Mouse (Mus musculus): ENCODE measurements around the gene Fbxo41.

- TF ChIP-seq CTCF (IDR thresholded peaks at IDR 0.05) (no peak), EP300 (IDR thresholded peaks at IDR 0.05; ENCODE audit: insufficient read depth, low read depth, low read length) (no peak), POLR2A (IDR thresholded peaks at IDR 0.05; ENCODE audit: insufficient read depth, low read depth, low read length) (no peak)
Measured at GRCm38 (mm10) chr6:85502103-85502910, 487 bp downstream of the Fbxo41 start.

Measured in heart, adult 2 months (tissue).